Comparison of ENCODE assay signal across 14 mouse cellular contexts in the genomic region with DNA sequence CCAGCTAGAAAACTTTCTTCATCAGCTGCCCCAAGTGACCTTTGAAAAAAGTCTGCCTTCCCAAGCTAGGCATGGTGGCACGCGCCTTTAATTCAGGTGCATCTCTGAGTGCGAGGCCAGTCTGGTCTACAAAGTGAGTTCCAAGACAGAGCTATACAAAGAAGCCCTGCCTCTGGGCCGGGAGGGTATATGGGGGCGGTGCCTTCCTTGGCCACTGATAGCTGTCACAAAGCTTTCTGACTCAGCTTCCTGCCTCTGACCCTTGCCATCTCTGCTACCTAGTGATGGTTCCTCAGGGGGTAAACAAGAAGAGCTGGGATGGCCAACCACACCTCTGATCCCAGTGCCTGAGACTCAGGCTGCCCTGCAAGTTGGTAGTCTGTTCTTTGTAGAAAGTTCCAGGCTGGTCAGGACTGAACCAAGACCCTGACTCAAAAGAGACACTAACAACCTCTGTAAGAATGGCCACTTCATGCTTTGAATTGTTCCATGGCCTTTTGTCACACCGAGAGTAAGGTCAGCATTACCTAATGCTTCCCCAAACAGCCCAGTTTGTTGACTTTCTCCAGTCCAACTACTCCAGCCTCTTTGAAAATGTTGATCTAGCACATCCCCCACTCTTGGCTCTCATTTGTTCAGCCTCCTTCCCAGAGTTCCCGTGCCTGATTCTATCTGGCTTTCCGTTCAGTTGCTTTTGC.
A peak's percentile ranks its signal among the peaks of the same experiment; 100 is the strongest.
DNase-seq lines count a peak whose midpoint lies in the region; ATAC-seq and TF ChIP-seq lines count a peak whose summit lies in the region.
"Had no signal": no experiment of that assay in that cellular context is flagged by ENCODE, and none has a peak within 500 bp of the region (broad histone marks: within the 10 kb centered on the region; RNA-seq: fewer than 3 reads in every experiment).

No protein-coding gene starts in this region.

- no peaks in the 10 kb centered on the region for H3K9me3 ChIP-seq in lung, embryonic 15.5 days
- H3K9me3 ChIP-seq: midbrain, embryonic 10.5 days had no signal

- no peaks in the 10 kb centered on the region for H3K4me1 ChIP-seq in lung, embryonic 15.5 days
- H3K4me1 ChIP-seq: midbrain, embryonic 10.5 days had no signal

- peaks cover 4% of the 10 kb centered on the region; the same call in 1 of the 2 replicates for H3K36me3 ChIP-seq in lung, embryonic 15.5 days

- no peak overlapping the region for H3K4me3 ChIP-seq in lung, embryonic 15.5 days
- H3K4me3 ChIP-seq in layer of hippocampus, adult 2 months, result no peak overlapping the region
- H3K4me3 ChIP-seq: midbrain, embryonic 10.5 days had no signal

- no peak for TF ChIP-seq CTCF in layer of hippocampus, adult 2 months (conservative IDR thresholded peaks at IDR 0.05)

- 72% methylated on average over 8 of the region's 8 CpGs for WGBS in lung, embryonic 15.5 days

- 0 out of 2 replicates have a peak overlapping the region, but pooled peaks have one; percentile 15 for H3K27ac ChIP-seq in lung, embryonic 15.5 days
- H3K27ac ChIP-seq in layer of hippocampus, adult 2 months, result no peak overlapping the region
- H3K27ac ChIP-seq: midbrain, embryonic 10.5 days had no signal

- H3K4me2 ChIP-seq in lung, embryonic 15.5 days, result no peak overlapping the region

- DNase-seq in lung, adult 18-20 months, result peak; percentile 66 to 81
- no peak for DNase-seq in lung, postnatal 14 days
- DNase-seq in liver, result peak; percentile 76
- peak; percentile 80 for DNase-seq in yolk sac, embryonic 10.5 days (ENCODE audit: low spot score)
- DNase-seq in layer of hippocampus, adult 2 months (ENCODE audit: low spot score in 2 of 2), result no peak
- DNase-seq in kidney, postnatal 4 days, result no peak
- DNase-seq in left cerebral cortex, postnatal 4 days, result no peak
- DNase-seq: cerebellum, adult 2 months; kidney, adult 2 months; layer of hippocampus, adult 9-11 months; thymus, adult 18-20 months had no signal

- H3K27me3 ChIP-seq in lung, embryonic 15.5 days, result no peaks in the 10 kb centered on the region
- H3K27me3 ChIP-seq: CH12.LX had no signal

- intact Hi-C loops in left cerebral cortex, postnatal 4 days (cut with DNase I), result no loop called here

- ATAC-seq in lung, embryonic 15.5 days (ENCODE audit: borderline replicate concordance, extremely low read depth, low FRiP score, low TSS enrichment), result peak; percentile 25; the same call in 1 of the 2 replicates

- no peak overlapping the region for H3K9ac ChIP-seq in lung, embryonic 15.5 days

Comparison
In these comparisons a context has a peak if more than half of its experiments do, and no peak if none do; other contexts are left out.
1. DNase-seq: peak in lung, adult 18-20 months (2 of 2), liver (single experiment) and yolk sac, embryonic 10.5 days (single experiment); none in lung, postnatal 14 days (single experiment), layer of hippocampus, adult 2 months (0 of 2), kidney, postnatal 4 days (0 of 2) and left cerebral cortex, postnatal 4 days (single experiment).